Mouse (Mus musculus) lung, postnatal 0 days (tissue): ENCODE data around the gene Kmt2e. TPM values are rescaled to one million over a fixed set of nuclear protein-coding genes. Genes with fewer than 3 reads are reported as not detected.
A peak's percentile ranks its signal among the peaks of the same experiment; 100 is the strongest.

Experiments used
- ATAC-seq: fragments of 200-750 bp; cut with Nextera tagmentation; 2 replicates; pipeline ENCODE4 v1.8.0; 2017; ENCODE audit warnings: moderate library complexity
- DNase-seq: peaks from one replicate; pipeline ENCODE4 v3.0.0-alpha.2; 2016; ENCODE audit warnings: low spot score
- H3K27ac ChIP-seq: fragments of 300-500 bp; sonication (generic); 2 replicates; pipeline ENCODE4 v1.5.1; 2014; ENCODE audit warnings: antibody characterized with exemption, mild to moderate bottlenecking, low read length, mixed read lengths
- H3K27me3 ChIP-seq: fragments of 300-500 bp; sonication (generic); replicated peaks from 2 replicates; pipeline ENCODE4 v1.6.1; 2014; ENCODE audit warnings: low read length, mixed read lengths; ENCODE audit not compliant: insufficient read depth
- H3K36me3 ChIP-seq: fragments of 300-500 bp; sonication (generic); 2 replicates; pipeline ENCODE4 v1.6.1; 2014; ENCODE audit warnings: low read length, mixed read lengths; ENCODE audit not compliant: insufficient read depth
- H3K4me1 ChIP-seq: fragments of 300-500 bp; sonication (generic); 2 replicates; pipeline ENCODE4 v1.6.1; 2014; ENCODE audit warnings: antibody characterized with exemption, low read depth, low read length, mixed read lengths; ENCODE audit not compliant: insufficient read depth
- H3K4me2 ChIP-seq: fragments of 300-500 bp; sonication (generic); replicated peaks from 2 replicates; pipeline ENCODE4 v1.6.1; 2014; ENCODE audit warnings: low read depth, mild to moderate bottlenecking, low read length, moderate library complexity, mixed read lengths
- H3K4me3 ChIP-seq: fragments of 300-500 bp; sonication (generic); 2 replicates; pipeline ENCODE4 v1.5.1; 2014; ENCODE audit warnings: low read depth, low read length
- H3K9ac ChIP-seq: fragments of 300-500 bp; sonication (generic); replicated peaks from 2 replicates; pipeline ENCODE4 v1.6.1; 2014; ENCODE audit warnings: low read depth, mild to moderate bottlenecking
- H3K9me3 ChIP-seq: fragments of 300-500 bp; sonication (generic); 2 replicates; pipeline ENCODE4 v1.6.1; 2016; ENCODE audit warnings: low read length, mixed read lengths
- CTCF ChIP-seq: IDR thresholded peaks from 2 replicates; pipeline ENCODE4 v1.5.1; 2016; ENCODE audit warnings: antibody characterized with exemption, mild to moderate bottlenecking
- EP300 ChIP-seq: IDR thresholded peaks from 2 replicates; pipeline ENCODE4 v1.6.1; 2016; ENCODE audit warnings: antibody characterized with exemption, mild to moderate bottlenecking, control low read depth
- WGBS: fragments of 180-500 bp; shearing (Covaris S2); extraction: QIAGEN DNeasy Blood & Tissue Kit; methylation state at CpG from one replicate; pipeline ENCODE4 v1.1.7; 2014; 5-methylcytosine and 5-hydroxymethylcytosine counted together
- polyA plus RNA-seq: library from polyadenylated mRNA; unstranded; fragments of >200 nt; fragmentation: Nextera tagmentation; extraction: Ambion mirVana; gene quantifications from 2 replicates; pipeline ENCODE4 v1.2.1, GENCODE M21; 2015

Kmt2e gene
- polyA plus RNA-seq, 1 experiment from 2014 or later = 97.3 TPM

- H3K4me3 ChIP-seq = no peak overlapping the region
- no peaks in the 10 kb centered on the region for H3K9me3 ChIP-seq
- WGBS = 89% methylated on average over 7 of the region's 7 CpGs
- H3K4me1 ChIP-seq = no peaks in the 10 kb centered on the region
- no peaks in the 10 kb centered on the region for H3K27me3 ChIP-seq
- H3K4me2 ChIP-seq = no peak overlapping the region
- ATAC-seq = no peak
- no peak overlapping the region for H3K9ac ChIP-seq
- DNase-seq = no peak
- H3K27ac ChIP-seq = no peak overlapping the region
- peaks cover 51% of the 10 kb centered on the region; the same call in 1 of the 2 replicates for H3K36me3 ChIP-seq
- TF ChIP-seq CTCF = no peak
- TF ChIP-seq EP300 = no peak
Measured at GRCm38 (mm10) chr5:23483811-23484210, 49.6 kb downstream of the Kmt2e start.

- Histone ChIP-seq H3K9me3 (no peaks in the 10 kb centered on the region), H3K4me3 (no peak overlapping the region), H3K27ac (peak overlapping the region; percentile 28; the same call in 1 of the 2 replicates), H3K27me3 (no peaks in the 10 kb centered on the region), H3K9ac (no peak overlapping the region), H3K36me3 (peaks cover 38% of the 10 kb centered on the region; the same call in 1 of the 2 replicates), H3K4me2 (no peak overlapping the region), H3K4me1 (no peaks in the 10 kb centered on the region)
- DNase-seq = peak; percentile 50
- peak; percentile 49 for TF ChIP-seq EP300
- no peak for TF ChIP-seq CTCF
- 54% methylated on average over 4 of the region's 4 CpGs for WGBS
- ATAC-seq = peak; percentile 92
Measured at GRCm38 (mm10) chr5:23489231-23489630, 55.0 kb downstream of the Kmt2e start.

- TF ChIP-seq EP300 = no peak
- peak; percentile 71 for TF ChIP-seq CTCF
Measured at GRCm38 (mm10) chr5:23490797-23491196, 56.6 kb downstream of the Kmt2e start.

GRCm38 (mm10) chr5:23496396-23496795, 62.2 kb downstream of the Kmt2e start:
- WGBS = 89% methylated on average over 3 of the region's 3 CpGs
- no peak overlapping the region for H3K4me3 ChIP-seq
- H3K4me1 ChIP-seq = no peaks in the 10 kb centered on the region
- no peak overlapping the region for H3K9ac ChIP-seq
- H3K4me2 ChIP-seq = no peak overlapping the region
- H3K27me3 ChIP-seq = no peaks in the 10 kb centered on the region
- H3K9me3 ChIP-seq = no peaks in the 10 kb centered on the region
- H3K27ac ChIP-seq = no peak overlapping the region
- ATAC-seq (no peak), DNase-seq (no peak)
- TF ChIP-seq EP300 (no peak), CTCF (no peak)
- peaks cover 56% of the 10 kb centered on the region for H3K36me3 ChIP-seq

More at GRCm38 (mm10) chr5:23490797-23491196, 56.6 kb downstream of the Kmt2e start:
- H3K4me2 ChIP-seq = no peak overlapping the region
- ATAC-seq (peak; percentile 57; the same call in 1 of the 2 replicates), DNase-seq (peak; percentile 52)
- no peaks in the 10 kb centered on the region for H3K9me3 ChIP-seq
- no peak overlapping the region for H3K4me3 ChIP-seq
- no peak overlapping the region for H3K9ac ChIP-seq
- H3K27ac ChIP-seq = no peak overlapping the region
- no peaks in the 10 kb centered on the region for H3K4me1 ChIP-seq
- no peaks in the 10 kb centered on the region for H3K27me3 ChIP-seq
- 32% methylated on average over 2 of the region's 2 CpGs for WGBS
- peaks cover 33% of the 10 kb centered on the region; the same call in 1 of the 2 replicates for H3K36me3 ChIP-seq

GRCm38 (mm10) chr5:23496933-23497332, 62.7 kb downstream of the Kmt2e start:
- WGBS = 91% methylated on average over 5 of the region's 5 CpGs
- Histone ChIP-seq H3K27me3 (no peaks in the 10 kb centered on the region), H3K36me3 (peaks cover 61% of the 10 kb centered on the region), H3K9me3 (no peaks in the 10 kb centered on the region), H3K27ac (no peak overlapping the region), H3K9ac (no peak overlapping the region), H3K4me2 (no peak overlapping the region), H3K4me3 (no peak overlapping the region), H3K4me1 (no peaks in the 10 kb centered on the region)
- TF ChIP-seq EP300 (no peak), CTCF (no peak)
- DNase-seq = no peak
- ATAC-seq = no peak

GRCm38 (mm10) chr5:23497920-23498319, 63.7 kb downstream of the Kmt2e start:
- Histone ChIP-seq H3K4me2 (no peak overlapping the region), H3K4me3 (no peak overlapping the region), H3K36me3 (peaks cover 56% of the 10 kb centered on the region), H3K4me1 (no peaks in the 10 kb centered on the region), H3K27ac (no peak overlapping the region), H3K27me3 (no peaks in the 10 kb centered on the region), H3K9me3 (no peaks in the 10 kb centered on the region), H3K9ac (no peak overlapping the region)
- WGBS = 89% methylated on average over 10 of the region's 10 CpGs
- ATAC-seq = no peak
- TF ChIP-seq CTCF (no peak), EP300 (no peak)
- DNase-seq = no peak

- Histone ChIP-seq H3K27me3 (no peaks in the 10 kb centered on the region), H3K27ac (no peak overlapping the region), H3K9ac (no peak overlapping the region), H3K4me2 (no peak overlapping the region), H3K4me1 (no peaks in the 10 kb centered on the region), H3K9me3 (no peaks in the 10 kb centered on the region), H3K4me3 (no peak overlapping the region), H3K36me3 (peaks cover 51% of the 10 kb centered on the region)
- ATAC-seq = no peak
- no peak for TF ChIP-seq EP300
- TF ChIP-seq CTCF = no peak
- 95% methylated on average over 16 of the region's 16 CpGs for WGBS
- no peak for DNase-seq
Measured at GRCm38 (mm10) chr5:23499257-23499656, 65.0 kb downstream of the Kmt2e start.
